Mouse (Mus musculus) CD8-positive naive resting alpha-beta T cell, adult 2 months (primary cell): ENCODE measurements around the gene Sipa1l1.

Source experiments
- DNase-seq, 2 experiments: peaks; one replicate each; pipeline ENCODE4 v3.0.0; 2022; ENCODE audit warnings: low read depth in 2 of 2, low spot score in 2 of 2

The Sipa1l1 gene

GRCm38 (mm10) chr12:82412291-82413032 is 243.3 kb downstream of the Sipa1l1 start:
- DNase-seq = no peak

GRCm38 (mm10) chr12:82415690-82416364 is 246.7 kb downstream of the Sipa1l1 start:
- DNase-seq = no peak

- DNase-seq = no peak
These were observed 249.9 kb downstream of the Sipa1l1 start for GRCm38 (mm10) chr12:82419027-82419426.

- DNase-seq = no peak
These were observed 255.7 kb downstream of the Sipa1l1 start for GRCm38 (mm10) chr12:82424783-82425182.

- no peak for DNase-seq
These were observed 256.7 kb downstream of the Sipa1l1 start for GRCm38 (mm10) chr12:82425853-82426252.

- DNase-seq = no peak
These were observed 258.3 kb downstream of the Sipa1l1 start for GRCm38 (mm10) chr12:82427416-82427815.

- no peak for DNase-seq
These were observed 259.3 kb downstream of the Sipa1l1 start for GRCm38 (mm10) chr12:82428466-82428865.

GRCm38 (mm10) chr12:82433311-82433710 is 264.2 kb downstream of the Sipa1l1 start:
- no peak for DNase-seq

- no peak for DNase-seq
These were observed 265.5 kb downstream of the Sipa1l1 start for GRCm38 (mm10) chr12:82434591-82434990.

GRCm38 (mm10) chr12:82441479-82441878 is 272.4 kb downstream of the Sipa1l1 start:
- no peak for DNase-seq

- DNase-seq = no peak
These were observed 277.5 kb downstream of the Sipa1l1 start for GRCm38 (mm10) chr12:82446609-82447024.

- DNase-seq = no peak
These were observed 279.2 kb downstream of the Sipa1l1 start for GRCm38 (mm10) chr12:82448129-82448815.

GRCm38 (mm10) chr12:82452428-82452827 is 283.3 kb downstream of the Sipa1l1 start:
- DNase-seq = no peak

- DNase-seq = no peak
These were observed 285.3 kb downstream of the Sipa1l1 start for GRCm38 (mm10) chr12:82454415-82454814.

- no peak for DNase-seq
These were observed 286.7 kb downstream of the Sipa1l1 start for GRCm38 (mm10) chr12:82455700-82456413.

GRCm38 (mm10) chr12:82456414-82456805 is 287.3 kb downstream of the Sipa1l1 start:
- no peak for DNase-seq

- no peak for DNase-seq
These were observed 288.5 kb downstream of the Sipa1l1 start for GRCm38 (mm10) chr12:82457609-82458008.

- no peak for DNase-seq
These were observed 288.9 kb downstream of the Sipa1l1 start for GRCm38 (mm10) chr12:82458017-82458416.

GRCm38 (mm10) chr12:82467234-82467633 is 298.1 kb downstream of the Sipa1l1 start:
- no peak for DNase-seq

GRCm38 (mm10) chr12:82467641-82468040 is 298.5 kb downstream of the Sipa1l1 start:
- DNase-seq = no peak

- no peak for DNase-seq
These were observed 299.3 kb downstream of the Sipa1l1 start for GRCm38 (mm10) chr12:82468416-82468815.
